Comparison of ENCODE assay signal across 9 mouse cellular contexts in the genomic region with DNA sequence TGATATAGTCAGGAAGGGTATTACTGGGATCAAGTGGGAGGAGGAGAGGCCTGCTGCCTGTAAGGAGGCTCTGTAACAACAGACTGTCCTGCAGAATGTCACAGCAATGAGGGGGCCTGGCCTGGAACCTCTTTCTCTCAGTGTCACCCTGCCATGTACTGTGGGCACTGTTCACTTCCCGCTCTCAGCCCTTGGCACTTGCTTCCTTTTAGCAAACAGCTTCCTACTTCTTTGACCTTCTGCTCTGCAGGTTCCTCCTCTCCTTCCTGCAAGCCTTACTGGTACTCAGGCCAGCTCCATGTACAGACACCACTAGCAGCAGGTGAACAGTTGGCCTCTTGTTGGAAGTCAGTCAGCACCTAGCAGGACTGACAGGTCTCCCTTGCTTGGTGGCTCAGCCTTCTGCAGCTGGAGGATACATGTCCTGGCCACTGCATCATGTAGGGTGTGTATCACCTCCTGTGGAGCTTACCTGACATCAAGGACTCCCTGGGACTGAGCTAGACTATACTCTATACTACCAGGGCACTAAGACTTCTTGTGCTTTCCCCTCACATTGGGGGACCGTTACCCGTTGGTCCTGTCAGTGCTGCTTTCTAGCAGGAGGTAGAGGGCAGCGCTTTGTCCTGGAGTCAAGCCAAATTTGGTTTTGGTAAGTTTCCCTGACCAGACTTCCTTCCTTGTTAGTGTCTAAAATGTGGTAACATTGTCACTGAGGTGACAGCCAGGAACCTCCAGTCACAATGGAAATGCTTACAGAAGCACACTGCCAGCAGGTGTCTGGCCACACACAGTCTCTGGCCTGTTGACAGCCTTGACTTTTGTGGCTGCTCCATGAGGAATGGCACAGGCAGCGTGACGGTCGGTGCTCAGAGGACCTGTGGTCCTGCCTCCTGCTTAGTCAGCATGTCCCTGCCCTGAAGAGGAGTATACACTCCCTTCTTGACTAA.
DNase-seq lines count a peak whose midpoint lies in the region; ATAC-seq and TF ChIP-seq lines count a peak whose summit lies in the region.
"Had no signal": no experiment of that assay in that cellular context is flagged by ENCODE, and none has a peak within 500 bp of the region (broad histone marks: within the 10 kb centered on the region; RNA-seq: fewer than 3 reads in every experiment).

No protein-coding gene starts in this region.

- H3K4me1 ChIP-seq in stomach, embryonic 16.5 days (ENCODE audit: control insufficient read depth, insufficient read depth, low read length) = peaks cover 35% of the 10 kb centered on the region
- peaks cover 7% of the 10 kb centered on the region for H3K4me1 ChIP-seq in stomach, postnatal 0 days (replicated peaks; ENCODE audit: control insufficient read depth, insufficient read depth)

- H3K27me3 ChIP-seq in stomach, embryonic 16.5 days (ENCODE audit: control insufficient read depth, insufficient read depth, low read length) = no peaks in the 10 kb centered on the region
- H3K27me3 ChIP-seq in stomach, postnatal 0 days (ENCODE audit: control insufficient read depth, insufficient read depth, low read length) = no peaks in the 10 kb centered on the region

- H3K9ac ChIP-seq in stomach, embryonic 16.5 days (ENCODE audit: low read length) = no peak overlapping the region
- H3K9ac ChIP-seq in stomach, postnatal 0 days (ENCODE audit: low read length) = no peak overlapping the region

- H3K36me3 ChIP-seq in stomach, embryonic 16.5 days (ENCODE audit: control insufficient read depth, insufficient read depth, low read length) = no peaks in the 10 kb centered on the region
- H3K36me3 ChIP-seq in stomach, postnatal 0 days (ENCODE audit: control insufficient read depth, insufficient read depth, low read length) = no peaks in the 10 kb centered on the region

- DNase-seq in gastrocnemius, adult 2 months = no peak
- DNase-seq in gastrocnemius, postnatal 4 days (ENCODE audit: low spot score in 2 of 2) = no peak
- no peak for DNase-seq in stomach, postnatal 0 days (ENCODE audit: low spot score)
- DNase-seq in kidney, postnatal 14 days = peak; percentile 32
- DNase-seq in layer of hippocampus, adult 11-12 months (ENCODE audit: low spot score) = no peak

- WGBS in stomach, embryonic 16.5 days = 57% methylated on average over 7 of the region's 7 CpGs
- WGBS in stomach, postnatal 0 days = 51% methylated on average over 7 of the region's 7 CpGs

- intact Hi-C loops in gastrocnemius, adult 2 months (cut with DNase I) = no loop called here

- no peak overlapping the region for H3K4me3 ChIP-seq in gastrocnemius, adult 2 months
- H3K4me3 ChIP-seq in stomach, embryonic 16.5 days (replicated peaks; ENCODE audit: low read length) = no peak overlapping the region
- H3K4me3 ChIP-seq in stomach, postnatal 0 days (ENCODE audit: low read depth, low read length) = no peak overlapping the region
- H3K4me3 ChIP-seq: erythroblast, embryonic 14.5 days had no signal

- H3K4me2 ChIP-seq in stomach, embryonic 16.5 days (ENCODE audit: low read depth, low read length) = no peak overlapping the region
- no peak overlapping the region for H3K4me2 ChIP-seq in stomach, postnatal 0 days (replicated peaks; ENCODE audit: low read depth)

- H3K9me3 ChIP-seq in stomach, embryonic 16.5 days (replicated peaks; ENCODE audit: control insufficient read depth, low read length) = no peaks in the 10 kb centered on the region
- H3K9me3 ChIP-seq in stomach, postnatal 0 days (ENCODE audit: control insufficient read depth, low read length) = no peaks in the 10 kb centered on the region

- no peak for TF ChIP-seq EP300 in stomach, postnatal 0 days (optimal IDR thresholded peaks at IDR 0.05)

- ATAC-seq in stomach, embryonic 16.5 days (ENCODE audit: insufficient read depth, low FRiP score) = no peak
- no peak for ATAC-seq in stomach, postnatal 0 days (ENCODE audit: low FRiP score, low TSS enrichment)
- ATAC-seq in neutrophil, adult 5-6 weeks (ENCODE audit: extremely low read depth, insufficient number of reproducible peaks, low FRiP score, poor library complexity, severe bottlenecking) = peak; percentile 32; the same call in 1 of the 2 replicates
- ATAC-seq in CD4-positive, CD25-positive, alpha-beta regulatory T cell, adult 4 months = no peak

- peak overlapping the region; percentile 38 for H3K27ac ChIP-seq in gastrocnemius, adult 2 months
- H3K27ac ChIP-seq in stomach, embryonic 16.5 days (ENCODE audit: low read length) = 0 out of 2 replicates have a peak overlapping the region, but pooled peaks have one; percentile 7
- no peak overlapping the region for H3K27ac ChIP-seq in stomach, postnatal 0 days (replicated peaks)

- TF ChIP-seq CTCF in gastrocnemius, adult 2 months (IDR thresholded peaks at IDR 0.05) = no peak
- no peak for TF ChIP-seq CTCF in stomach, postnatal 0 days (IDR thresholded peaks at IDR 0.05; ENCODE audit: low read depth)
